Mouse (Mus musculus) erythroblast, embryonic 14.5 days (primary cell): Measurements from ENCODE around the gene Pla2g16.

Experiments
- GATA1 ChIP-seq: IDR thresholded peaks from 2 replicates; pipeline ENCODE4 v1.6.1; 2012; ENCODE audit warnings: low read length, inconsistent platforms, mixed read lengths
- TAL1 ChIP-seq: IDR thresholded peaks from 3 replicates; pipeline ENCODE4 v1.6.1; 2012; ENCODE audit warnings: low read length, inconsistent platforms, mixed read lengths

DNA sequence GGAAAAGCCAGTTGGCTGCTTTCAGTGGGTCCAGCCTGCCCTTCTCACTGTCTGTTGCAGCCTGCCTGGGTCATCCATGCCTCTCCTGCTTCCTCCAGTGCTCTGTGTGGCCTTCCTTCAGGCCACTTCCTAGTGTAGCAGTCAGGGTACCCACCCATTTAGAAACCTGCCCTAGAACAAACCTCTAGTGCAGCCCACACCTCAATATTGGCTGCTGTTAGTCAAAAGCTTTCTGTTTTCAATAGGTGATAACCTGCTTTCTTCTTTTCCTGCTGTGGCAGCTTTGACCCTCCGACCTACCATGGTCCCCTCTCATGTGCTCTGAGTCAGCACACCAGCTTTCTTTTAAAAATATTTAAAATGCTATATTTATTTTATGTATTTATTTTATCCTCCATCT is 7.2 kb downstream of the Pla2g16 start:
- TF ChIP-seq GATA1 (no peak), TAL1 (no peak)
